Mouse (Mus musculus) ovary, adult 18-20 months (tissue): Measurements from ENCODE around the gene F2rl2.

Experiments used
- DNase-seq: peaks from one replicate; pipeline ENCODE4 v3.0.0; 2022; ENCODE audit warnings: low spot score, mixed read lengths

F2rl2 gene

GRCm38 (mm10) chr13:95703376-95703775, 6.7 kb downstream of the F2rl2 start:
- DNase-seq: no peak

- no peak for DNase-seq
Measured at GRCm38 (mm10) chr13:95705589-95705988, 8.9 kb downstream of the F2rl2 start.

GRCm38 (mm10) chr13:95712054-95712453, 15.4 kb downstream of the F2rl2 start:
- DNase-seq: no peak

- no peak for DNase-seq
Measured at GRCm38 (mm10) chr13:95712570-95713268, 16.1 kb downstream of the F2rl2 start.

- DNase-seq: no peak
Measured at GRCm38 (mm10) chr13:95714271-95714975, 17.8 kb downstream of the F2rl2 start.

GRCm38 (mm10) chr13:95715356-95715755, 18.7 kb downstream of the F2rl2 start:
- DNase-seq: no peak

- peak; percentile 13 for DNase-seq
Measured at GRCm38 (mm10) chr13:95719320-95720232, 22.9 kb downstream of the F2rl2 start.

GRCm38 (mm10) chr13:95730491-95730890, 33.8 kb downstream of the F2rl2 start:
- DNase-seq: no peak

GRCm38 (mm10) chr13:95739651-95740050, 43.0 kb downstream of the F2rl2 start:
- no peak for DNase-seq

- no peak for DNase-seq
Measured at GRCm38 (mm10) chr13:95741813-95742689, 45.4 kb downstream of the F2rl2 start.

- DNase-seq: no peak
Measured at GRCm38 (mm10) chr13:95742881-95743466, 46.3 kb downstream of the F2rl2 start.

- DNase-seq: no peak
Measured at GRCm38 (mm10) chr13:95745451-95745850, 48.8 kb downstream of the F2rl2 start.

- no peak for DNase-seq
Measured at GRCm38 (mm10) chr13:95746509-95746908, 49.9 kb downstream of the F2rl2 start.

- no peak for DNase-seq
Measured at GRCm38 (mm10) chr13:95747101-95747500, 50.4 kb downstream of the F2rl2 start.

GRCm38 (mm10) chr13:95747541-95747940, 50.9 kb downstream of the F2rl2 start:
- DNase-seq: no peak
